Mouse (Mus musculus) testis, adult 10 weeks (tissue): ENCODE measurements around the gene Siah3. TPM values are rescaled to one million over a fixed set of nuclear protein-coding genes. Genes with fewer than 3 reads are reported as not detected.

Source experiments
- polyA plus RNA-seq: library from polyadenylated mRNA; stranded (reverse); fragments of 350-450 nt; fragmentation: Illumina TruSeq; extraction: RNeasy Lipid Tissue Mini Kit (QIAGEN cat#74804); gene quantifications from one replicate; pipeline ENCODE4 v1.2.3, GENCODE M21; 2014; ENCODE audit warnings: low read depth, low replicate concordance

Gene Siah3
- polyA plus RNA-seq: not detected

DNA sequence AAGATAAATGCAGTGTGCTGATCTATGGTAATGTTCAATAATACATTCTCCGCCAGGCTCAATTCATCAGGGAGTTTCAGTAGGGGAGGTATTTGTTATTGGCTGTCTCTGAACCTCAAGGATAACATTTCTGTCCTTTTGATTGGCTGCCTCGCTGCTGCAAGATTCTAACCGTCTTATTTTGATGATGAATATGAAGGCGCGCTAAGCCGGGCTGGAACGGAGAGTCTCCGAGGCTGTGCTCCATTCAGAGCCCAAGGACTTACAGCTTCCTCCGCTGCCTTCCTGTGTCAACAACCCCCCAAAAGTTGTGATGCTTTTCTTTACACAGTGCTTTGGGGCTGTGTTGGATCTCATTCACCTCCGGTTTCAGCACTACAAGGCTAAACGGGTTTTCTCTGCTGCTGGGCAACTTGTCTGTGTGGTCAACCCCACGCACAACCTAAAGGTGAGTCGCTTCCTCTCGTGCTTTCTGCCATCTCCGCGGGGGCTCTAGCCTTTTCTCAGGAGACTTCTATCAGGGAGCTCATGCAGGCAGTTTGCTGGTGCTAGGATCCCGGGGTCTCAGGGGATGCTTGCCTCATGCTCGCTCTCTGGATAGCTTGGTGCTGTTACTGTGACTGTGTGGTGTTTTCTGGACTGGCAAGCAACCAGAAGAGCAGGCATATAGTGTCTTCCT is at the start of gene Siah3:
TSS of gene Siah3 (plus strand) at position 240 of the 679 bp plus-strand sequence.

Other genes with a start within 250 kb of the Siah3 start
- not detected for gene Cpb2, start 213.7 kb upstream of the Siah3 start, polyA plus RNA-seq
- 10.6 TPM for gene Zc3h13, start 171.6 kb upstream of the Siah3 start, polyA plus RNA-seq
- 220 TPM for gene Spert, start 137.1 kb downstream of the Siah3 start, polyA plus RNA-seq
- gene Erich6b, start 186.3 kb downstream of the Siah3 start, polyA plus RNA-seq: 14.3 TPM